Mouse (Mus musculus) c-Kit-negative CD71-positive TER-119-positive erythroid progenitor cells, embryonic 14.5 days (primary cell): ENCODE measurements around the gene Hspa4.
"Not testable (repeated sequence)": the region's sequence is repeated elsewhere in the genome, so short reads cannot be mapped to it uniquely, and the experiment has no call there.

Experiments
- DNase-seq: peaks from one replicate; pipeline ENCODE4 v3.0.0-alpha.2; 2013; ENCODE audit warnings: low read depth, low spot score

The Hspa4 gene

GRCm38 (mm10) chr11:53307558-53308065, 7.4 kb upstream of the Hspa4 start:
- no peak for DNase-seq

GRCm38 (mm10) chr11:53306965-53307364, 6.7 kb upstream of the Hspa4 start:
- DNase-seq = no peak

- DNase-seq = no peak
These were observed 4.0 kb upstream of the Hspa4 start for GRCm38 (mm10) chr11:53304044-53304840.

GRCm38 (mm10) chr11:53301167-53301515, 884 bp upstream of the Hspa4 start:
- DNase-seq = no peak

GRCm38 (mm10) chr11:53299551-53300329, 517 bp downstream of the Hspa4 start:
- peak; percentile 48 for DNase-seq

- no peak for DNase-seq
These were observed 2.1 kb downstream of the Hspa4 start for GRCm38 (mm10) chr11:53297947-53298860.

- DNase-seq = no peak
These were observed 3.4 kb downstream of the Hspa4 start for GRCm38 (mm10) chr11:53296880-53297279.

GRCm38 (mm10) chr11:53294441-53294840, 5.8 kb downstream of the Hspa4 start:
- DNase-seq = peak; percentile 6

GRCm38 (mm10) chr11:53290871-53291270, 9.4 kb downstream of the Hspa4 start:
- no peak for DNase-seq

GRCm38 (mm10) chr11:53290187-53290586, 10.1 kb downstream of the Hspa4 start:
- not testable (repeated sequence) for DNase-seq

- DNase-seq = no peak
These were observed 14.4 kb downstream of the Hspa4 start for GRCm38 (mm10) chr11:53285885-53286284.

GRCm38 (mm10) chr11:53278411-53278810, 21.8 kb downstream of the Hspa4 start:
- DNase-seq = no peak

- no peak for DNase-seq
These were observed 24.9 kb downstream of the Hspa4 start for GRCm38 (mm10) chr11:53275358-53275757.

- DNase-seq = no peak
These were observed 26.9 kb downstream of the Hspa4 start for GRCm38 (mm10) chr11:53273313-53273712.

- DNase-seq = no peak
These were observed 30.7 kb downstream of the Hspa4 start for GRCm38 (mm10) chr11:53269596-53269995.

- DNase-seq = no peak
These were observed 39.7 kb downstream of the Hspa4 start for GRCm38 (mm10) chr11:53260556-53260955.

GRCm38 (mm10) chr11:53260056-53260455, 40.2 kb downstream of the Hspa4 start:
- DNase-seq = no peak

GRCm38 (mm10) chr11:53259047-53259632, 41.1 kb downstream of the Hspa4 start:
- no peak for DNase-seq

- no peak for DNase-seq
These were observed 43.3 kb downstream of the Hspa4 start for GRCm38 (mm10) chr11:53256914-53257313.

- no peak for DNase-seq
These were observed 45.3 kb downstream of the Hspa4 start for GRCm38 (mm10) chr11:53254926-53255325.

GRCm38 (mm10) chr11:53254428-53254827, 45.8 kb downstream of the Hspa4 start:
- no peak for DNase-seq
